Mouse (Mus musculus): Measurements from ENCODE around the gene Stt3a. TPM values are rescaled to one million over a fixed set of nuclear protein-coding genes. Genes with fewer than 3 reads are reported as not detected.

The Stt3a gene
- total and polyA plus RNA-seq, 2 experiments = 129 to 135 TPM

DNA sequence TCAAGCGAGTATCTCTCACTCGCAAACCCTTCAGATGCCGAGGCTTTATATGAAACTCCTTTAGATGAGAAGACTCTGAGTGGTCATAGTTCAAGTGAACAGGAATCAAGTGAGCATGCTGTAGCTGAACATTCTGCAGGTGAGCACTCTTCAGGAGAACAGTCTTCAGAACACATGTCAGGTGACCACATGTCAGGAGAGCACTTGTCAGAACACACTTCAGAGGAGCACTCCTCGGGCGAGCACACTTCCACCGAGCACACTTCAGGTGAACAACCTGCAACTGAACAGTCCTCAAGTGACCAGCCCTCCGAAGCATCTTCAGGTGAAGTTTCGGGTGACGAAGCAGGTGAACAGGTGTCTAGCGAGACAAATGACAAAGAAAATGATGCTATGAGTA, 73.2 kb downstream of the Stt3a start:
- no peak overlapping the region for H3K27ac ChIP-seq (replicated peaks; ENCODE audit: insufficient read depth, low read depth, low read length)
- no peaks in the 10 kb centered on the region for H3K4me1 ChIP-seq (ENCODE audit: control insufficient read depth, insufficient read depth, low read length)
- H3K9ac ChIP-seq (ENCODE audit: low read depth, low read length) = no peak overlapping the region
- no peaks in the 10 kb centered on the region for H3K36me3 ChIP-seq (ENCODE audit: control insufficient read depth, insufficient read depth, low read length)
- TF ChIP-seq CTCF (IDR thresholded peaks at IDR 0.05; ENCODE audit: low read depth, low read length) (no peak), POLR2A (IDR thresholded peaks at IDR 0.05; ENCODE audit: extremely low read depth, insufficient read depth, low read length) (no peak)
- no peak for DNase-seq (ENCODE audit: extremely low read depth, low read depth, low spot score)
- no peak overlapping the region for H3K4me3 ChIP-seq (ENCODE audit: insufficient read depth, low read depth, low read length)
- WGBS = 90% methylated on average over 10 of the region's 10 CpGs
- no peaks in the 10 kb centered on the region for H3K79me2 ChIP-seq (ENCODE audit: control insufficient read depth, insufficient read depth, low read length)
- no peaks in the 10 kb centered on the region for H3K27me3 ChIP-seq (ENCODE audit: control insufficient read depth, insufficient read depth, low read length)

DNA sequence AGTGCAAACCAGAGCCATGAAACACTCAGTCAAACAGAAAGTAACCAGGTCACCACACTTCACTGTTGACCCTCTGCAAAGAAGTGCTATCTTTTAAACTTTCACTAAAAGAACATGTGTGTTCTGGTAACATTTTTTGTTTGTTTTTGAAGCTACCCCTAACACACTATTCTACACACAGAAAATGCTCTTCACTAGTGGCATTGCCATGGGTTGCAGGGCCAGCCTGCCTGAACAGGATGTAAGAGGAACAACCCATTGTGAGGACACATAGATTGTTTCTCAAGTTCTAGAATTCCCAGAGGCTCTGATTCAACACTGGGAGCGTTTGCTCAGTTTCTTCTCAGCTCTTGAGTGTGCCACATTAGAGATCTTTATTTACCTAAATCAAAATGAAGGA, 74.6 kb downstream of the Stt3a start, which contains the start of gene Acrv1:
Gene Acrv1 (plus strand): TSS at position 301 of the 400 bp plus-strand sequence.
- no peak within 1 kb of the TSS for H3K9ac ChIP-seq (ENCODE audit: low read depth, low read length)
- no peaks in the 10 kb centered on the region for H3K79me2 ChIP-seq (ENCODE audit: control insufficient read depth, insufficient read depth, low read length)
- no peaks in the 10 kb centered on the region for H3K27me3 ChIP-seq (ENCODE audit: control insufficient read depth, insufficient read depth, low read length)
- no peaks in the 10 kb centered on the region for H3K4me1 ChIP-seq (ENCODE audit: control insufficient read depth, insufficient read depth, low read length)
- DNase-seq (ENCODE audit: extremely low read depth, low read depth, low spot score) = no peak
- H3K36me3 ChIP-seq (ENCODE audit: control insufficient read depth, insufficient read depth, low read length) = no peaks in the 10 kb centered on the region
- H3K27ac ChIP-seq (replicated peaks; ENCODE audit: insufficient read depth, low read depth, low read length) = no peak within 1 kb of the TSS
- TF ChIP-seq POLR2A (IDR thresholded peaks at IDR 0.05; ENCODE audit: extremely low read depth, insufficient read depth, low read length) = no peak
- no peak for TF ChIP-seq CTCF (IDR thresholded peaks at IDR 0.05; ENCODE audit: low read depth, low read length)
- 45% methylated on average over 1 of the region's 1 CpGs for WGBS
- H3K4me3 ChIP-seq (ENCODE audit: insufficient read depth, low read depth, low read length) = no peak within 1 kb of the TSS

DNA sequence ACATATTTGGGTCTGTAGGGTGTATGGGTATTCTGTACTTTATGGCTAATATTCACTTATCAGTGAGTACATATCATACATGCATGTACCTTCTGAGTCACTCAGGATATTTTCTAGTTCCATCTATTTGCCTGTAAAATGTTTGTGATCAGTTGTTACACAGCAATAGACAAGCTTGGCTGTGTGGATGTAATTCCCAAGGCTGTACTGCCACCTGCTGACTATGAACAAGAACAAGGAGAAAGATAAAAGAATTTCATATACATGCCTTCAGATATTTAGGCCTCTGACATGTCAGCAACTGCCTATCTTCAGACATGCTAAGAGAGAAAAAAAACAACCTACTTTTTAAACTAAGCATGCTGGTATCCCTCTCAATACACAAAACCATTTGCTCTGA, 80.2 kb downstream of the Stt3a start:
- H3K36me3 ChIP-seq (ENCODE audit: control insufficient read depth, insufficient read depth, low read length) = no peaks in the 10 kb centered on the region
- H3K27ac ChIP-seq (replicated peaks; ENCODE audit: insufficient read depth, low read depth, low read length) = no peak overlapping the region
- H3K4me1 ChIP-seq (ENCODE audit: control insufficient read depth, insufficient read depth, low read length) = no peaks in the 10 kb centered on the region
- H3K79me2 ChIP-seq (ENCODE audit: control insufficient read depth, insufficient read depth, low read length) = no peaks in the 10 kb centered on the region
- peak; percentile 5 for DNase-seq (ENCODE audit: extremely low read depth, low read depth, low spot score)
- TF ChIP-seq POLR2A (IDR thresholded peaks at IDR 0.05; ENCODE audit: extremely low read depth, insufficient read depth, low read length) = no peak
- TF ChIP-seq CTCF (IDR thresholded peaks at IDR 0.05; ENCODE audit: low read depth, low read length) = peak; percentile 30; the same call in 1 of the 2 replicates
- no peak overlapping the region for H3K9ac ChIP-seq (ENCODE audit: low read depth, low read length)
- H3K27me3 ChIP-seq (ENCODE audit: control insufficient read depth, insufficient read depth, low read length) = no peaks in the 10 kb centered on the region
- no peak overlapping the region for H3K4me3 ChIP-seq (ENCODE audit: insufficient read depth, low read depth, low read length)

DNA sequence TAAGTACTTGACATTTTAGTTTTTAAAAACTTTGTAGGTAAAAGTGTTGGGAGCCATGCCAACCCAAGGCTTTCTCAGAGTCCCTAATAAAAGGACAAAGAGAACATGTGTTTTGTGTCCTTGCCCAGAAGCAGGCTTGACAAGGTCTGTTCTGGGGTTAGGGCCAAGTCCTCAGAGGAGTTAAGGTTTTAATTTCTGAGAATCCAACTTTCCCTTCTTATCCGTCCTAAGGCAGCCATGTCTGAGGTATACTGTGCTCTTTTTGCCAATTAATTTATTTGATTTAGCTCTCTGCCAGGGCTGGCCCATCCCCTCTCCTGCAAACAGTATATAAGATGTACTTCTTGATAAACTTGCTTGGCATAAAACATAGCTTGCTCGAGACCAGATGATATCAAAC, 86.1 kb downstream of the Stt3a start:
- Histone ChIP-seq H3K36me3 (ENCODE audit: control insufficient read depth, insufficient read depth, low read length) (no peaks in the 10 kb centered on the region), H3K4me3 (ENCODE audit: insufficient read depth, low read depth, low read length) (no peak overlapping the region), H3K27me3 (ENCODE audit: control insufficient read depth, insufficient read depth, low read length) (no peaks in the 10 kb centered on the region), H3K4me1 (ENCODE audit: control insufficient read depth, insufficient read depth, low read length) (no peaks in the 10 kb centered on the region; the same call in 1 of the 2 replicates), H3K27ac (replicated peaks; ENCODE audit: insufficient read depth, low read depth, low read length) (no peak overlapping the region), H3K9ac (ENCODE audit: low read depth, low read length) (no peak overlapping the region), H3K79me2 (ENCODE audit: control insufficient read depth, insufficient read depth, low read length) (no peaks in the 10 kb centered on the region)
- DNase-seq (ENCODE audit: extremely low read depth, low read depth, low spot score) = no peak
- TF ChIP-seq POLR2A (IDR thresholded peaks at IDR 0.05; ENCODE audit: extremely low read depth, insufficient read depth, low read length) = no peak
- no peak for TF ChIP-seq CTCF (IDR thresholded peaks at IDR 0.05; ENCODE audit: low read depth, low read length)
- 63% methylated on average over 2 of the region's 2 CpGs for whole genome bisulfite sequencing

Other genes starting within 250 kb of the Stt3a start
- gene Gm5615, start 225.7 kb downstream of the Stt3a start, total RNA-seq (2014; rRNA removed) = not detected in 2 replicates
- not detected in 2 replicates for gene Gm5615, start 225.7 kb downstream of the Stt3a start, polyA plus RNA-seq (2012; rRNA removed)
- gene Gm17689, start 185.0 kb downstream of the Stt3a start, total RNA-seq (2014; rRNA removed) = not detected in 2 replicates
- gene Gm17689, start 185.0 kb downstream of the Stt3a start, polyA plus RNA-seq (2012; rRNA removed) = not detected in 2 replicates
- gene A630095E13Rik, start 124.3 kb downstream of the Stt3a start, total RNA-seq (2014; rRNA removed) = not detected in 2 replicates
- gene A630095E13Rik, start 124.3 kb downstream of the Stt3a start, polyA plus RNA-seq (2012; rRNA removed) = not detected in 2 replicates
- gene Acrv1, start 74.5 kb downstream of the Stt3a start, total RNA-seq (2014; rRNA removed) = not detected in 2 replicates
- not detected in 2 replicates for gene Acrv1, start 74.5 kb downstream of the Stt3a start, polyA plus RNA-seq (2012; rRNA removed)
- gene Chek1, start 40.6 kb downstream of the Stt3a start, total RNA-seq (2014; rRNA removed) = 0.55 and 1.4 TPM in 2 replicates
- 0.11 and 0.16 TPM in 2 replicates for gene Chek1, start 40.6 kb downstream of the Stt3a start, polyA plus RNA-seq (2012; rRNA removed)
- gene Ei24, start 29.7 kb upstream of the Stt3a start, total RNA-seq (2014; rRNA removed) = 142 and 144 TPM in 2 replicates
- 129 and 260 TPM in 2 replicates for gene Ei24, start 29.7 kb upstream of the Stt3a start, polyA plus RNA-seq (2012; rRNA removed)
- 0.13 and 0.65 TPM in 2 replicates for gene Fez1, start 54.2 kb upstream of the Stt3a start, total RNA-seq (2014; rRNA removed)
- 0.12 TPM in 1 of 2 replicates, not detected in the other for gene Fez1, start 54.2 kb upstream of the Stt3a start, polyA plus RNA-seq (2012; rRNA removed)